Mouse (Mus musculus) lung, adult 18-20 months (tissue): ENCODE measurements at regions not wholly inside any gene's neighbourhood (a gene's known extent, or its start where the extent isn't known, plus 50 kb on each side); places are given as distances from the start of the nearest gene placed in this dataset.
A peak's percentile ranks its signal among the peaks of the same experiment; 100 is the strongest.

ENCODE experiments used
- DNase-seq, 2 experiments: peaks; one replicate each; pipeline ENCODE4 v3.0.0; 2022; ENCODE audit warnings: mixed read lengths in 2 of 2

- no peak for DNase-seq
Observed at GRCm38 (mm10) chr7:94798101-94798500, 1372.9 kb upstream of the Tenm4 start.

DNA sequence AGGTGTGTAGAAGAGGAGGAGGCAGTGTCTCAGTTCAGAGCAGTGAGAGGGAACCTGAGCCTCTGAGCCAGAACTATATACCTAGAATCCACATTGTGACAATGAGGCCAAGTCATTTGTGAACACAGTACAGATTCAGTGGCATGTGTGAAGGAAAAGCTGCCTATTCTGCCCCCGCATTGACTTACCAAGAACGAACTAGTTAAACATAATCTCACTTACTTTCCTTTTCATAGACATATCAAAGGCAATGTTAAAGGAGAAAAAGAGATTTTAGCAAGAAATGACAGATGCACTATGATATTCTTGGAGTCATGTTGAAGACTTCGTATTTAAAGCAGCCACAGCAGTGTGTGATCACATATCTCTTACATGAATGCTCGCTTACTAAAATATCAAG lies 1329.8 kb upstream of the Tenm4 start:
- DNase-seq = no peak

GRCm38 (mm10) chr7:94851360-94851759 lies 1319.7 kb upstream of the Tenm4 start:
- DNase-seq = peak in 1 of 2 experiments; percentile 0

DNA sequence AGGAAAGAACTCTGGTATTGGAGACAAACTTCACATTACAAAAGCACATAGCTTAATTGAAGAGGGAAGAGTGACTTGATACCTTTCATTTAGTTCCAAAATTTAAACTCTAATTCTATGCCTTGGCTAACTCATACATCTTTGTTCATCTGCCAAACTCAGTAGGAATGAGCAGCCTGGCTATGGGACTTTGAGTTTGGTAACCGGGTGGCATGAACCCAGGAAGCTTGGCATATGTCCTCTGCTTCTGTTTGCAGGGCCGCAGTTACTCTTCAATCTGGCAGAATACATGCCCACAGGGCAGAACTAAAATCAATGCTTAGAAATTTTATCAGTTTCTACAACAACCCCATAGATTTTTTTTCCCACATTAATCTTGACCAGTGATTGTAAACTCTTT lies 1314.4 kb upstream of the Tenm4 start:
- DNase-seq = no peak

DNA sequence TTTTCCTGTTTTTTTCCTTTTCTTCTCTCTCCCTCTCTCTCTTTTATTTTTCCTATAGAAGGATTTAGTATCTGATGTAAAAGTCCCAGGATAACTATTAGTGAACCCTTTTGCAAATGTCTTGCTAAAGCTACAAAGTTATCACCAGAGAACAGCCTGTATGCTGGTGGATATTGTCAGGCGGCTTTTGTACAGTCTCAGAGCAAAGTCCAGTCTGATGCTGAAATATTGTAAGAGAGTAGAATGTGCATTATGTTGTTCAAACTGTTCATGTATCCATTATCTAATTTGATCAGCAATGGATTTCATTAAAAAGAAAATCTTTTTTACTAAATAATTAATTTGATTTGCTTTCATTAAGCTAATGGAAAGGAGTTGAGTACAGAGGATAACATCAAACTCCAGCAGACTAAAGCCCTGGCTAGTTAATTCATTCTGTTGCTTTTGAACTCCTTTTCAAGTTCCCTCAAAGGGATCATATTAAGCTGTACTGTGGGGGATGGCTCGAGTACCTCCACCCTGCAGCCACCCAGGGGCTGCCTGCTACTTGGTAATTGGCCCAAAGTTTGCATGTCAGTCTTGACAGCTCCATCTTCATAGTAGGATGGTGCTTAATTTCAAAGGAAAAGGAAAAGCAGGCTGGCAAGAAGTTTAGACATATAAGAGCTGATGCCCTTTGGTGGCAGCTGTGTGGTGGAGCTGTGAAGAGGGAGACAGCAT lies 1280.2 kb upstream of the Tenm4 start:
- no peak for DNase-seq

- DNase-seq = no peak
Observed at GRCm38 (mm10) chr7:94898088-94898487, 1273.0 kb upstream of the Tenm4 start.

- DNase-seq = no peak
Observed at GRCm38 (mm10) chr7:94926547-94927123, 1244.4 kb upstream of the Tenm4 start.

DNA sequence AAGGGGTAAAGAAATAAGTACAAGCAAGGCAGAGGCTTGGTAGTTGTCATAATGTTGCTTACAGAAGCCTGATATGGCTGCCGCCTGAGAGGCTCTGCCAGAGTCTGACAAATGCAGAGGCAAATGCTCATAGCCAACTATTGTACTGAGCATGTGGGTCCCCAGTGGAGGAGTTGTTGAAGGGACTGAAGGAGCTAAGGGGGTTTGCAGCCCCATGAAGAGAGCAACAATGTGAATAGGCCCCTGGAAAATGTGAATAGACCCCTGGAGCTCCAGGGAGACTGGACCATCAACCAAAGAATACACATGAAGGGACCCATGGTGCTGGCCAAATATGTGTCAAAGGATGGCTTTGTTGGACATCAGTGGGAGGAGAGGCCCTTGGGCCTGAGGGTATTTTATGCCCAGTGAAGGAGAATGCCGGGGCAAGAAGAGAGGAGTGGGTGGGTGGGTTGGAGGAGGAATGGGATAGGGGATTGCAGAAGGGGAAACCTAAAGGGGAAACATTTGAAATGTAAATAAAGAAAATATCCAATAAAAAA lies 1207.2 kb upstream of the Tenm4 start:
- no peak for DNase-seq

DNA sequence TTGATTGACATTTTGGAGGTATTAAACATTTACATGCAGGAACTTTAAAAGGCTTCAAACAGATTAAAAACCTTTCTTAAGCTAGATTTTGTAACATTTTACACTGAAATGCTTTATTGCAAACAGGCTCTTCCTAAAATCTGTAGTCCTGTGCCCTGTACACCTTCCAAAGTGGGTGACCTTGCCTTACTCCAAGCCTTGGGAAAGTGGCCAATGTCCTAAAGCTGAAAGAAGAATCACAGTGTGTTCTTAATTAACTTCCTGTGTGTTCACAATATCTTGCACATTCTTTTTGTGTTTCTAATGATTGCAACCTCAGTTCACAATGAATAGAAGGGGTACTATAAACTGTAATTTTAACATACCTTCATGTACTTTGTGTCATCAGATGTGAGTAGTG lies 1203.4 kb upstream of the Tenm4 start:
- no peak for DNase-seq

DNA sequence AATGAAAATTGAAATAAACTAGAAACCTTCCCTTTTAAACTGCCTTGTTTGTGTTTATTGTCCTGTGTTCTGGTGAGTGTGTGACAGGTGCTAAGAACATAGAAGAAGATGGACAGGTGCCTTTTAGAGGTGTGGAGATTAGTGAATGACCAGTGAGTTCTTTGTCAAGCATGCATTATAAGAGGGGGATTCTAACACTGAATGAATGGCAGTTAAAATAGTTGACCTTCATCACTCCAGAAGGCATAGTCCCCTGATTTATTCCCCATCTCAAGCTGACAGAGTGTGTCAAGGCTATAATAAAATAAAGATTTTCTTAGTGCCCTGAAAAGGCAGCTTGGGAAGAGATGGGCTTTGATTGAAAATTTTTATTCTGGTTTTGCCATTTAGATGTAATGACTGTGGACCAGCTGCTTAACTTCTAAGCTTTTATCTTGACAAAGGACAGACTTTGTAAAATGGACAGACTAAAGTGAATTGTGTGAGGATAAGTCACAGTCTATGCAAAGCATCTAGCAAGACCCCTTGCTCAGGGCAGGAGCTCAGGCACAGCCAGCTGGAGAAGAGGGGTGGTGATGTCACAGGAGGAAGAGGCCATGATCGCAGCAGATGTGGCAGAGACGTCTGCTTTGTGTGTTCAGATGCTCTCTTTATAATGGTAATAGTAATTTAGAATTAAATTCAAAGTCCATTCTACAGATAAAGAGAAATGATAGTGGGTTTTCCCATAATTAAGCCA lies 1195.8 kb upstream of the Tenm4 start:
- no peak for DNase-seq

GRCm38 (mm10) chr7:94996258-94996657 lies 1174.8 kb upstream of the Tenm4 start:
- no peak for DNase-seq

- no peak for DNase-seq
Observed at GRCm38 (mm10) chr7:95004161-95004560, 1166.9 kb upstream of the Tenm4 start.

DNA sequence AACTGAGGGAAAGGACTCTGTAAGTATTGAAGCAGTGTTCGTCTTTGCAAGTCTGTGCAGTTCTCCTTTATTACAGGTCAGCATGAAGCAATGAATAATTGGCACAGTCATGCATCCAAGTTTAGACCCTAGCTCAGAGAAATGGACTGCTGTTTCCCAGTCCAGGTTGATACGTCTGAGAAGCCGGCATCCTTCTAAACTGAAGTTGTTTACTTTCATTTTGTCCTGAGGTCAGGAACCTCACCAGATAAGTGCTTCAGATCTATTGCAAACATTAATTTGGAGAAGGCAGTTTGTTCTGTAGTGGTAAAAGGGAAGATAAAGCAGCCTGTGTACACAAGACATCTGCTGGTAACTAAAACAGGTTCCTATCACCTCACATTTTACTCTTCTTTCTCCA lies 1165.6 kb upstream of the Tenm4 start:
- no peak for DNase-seq

DNA sequence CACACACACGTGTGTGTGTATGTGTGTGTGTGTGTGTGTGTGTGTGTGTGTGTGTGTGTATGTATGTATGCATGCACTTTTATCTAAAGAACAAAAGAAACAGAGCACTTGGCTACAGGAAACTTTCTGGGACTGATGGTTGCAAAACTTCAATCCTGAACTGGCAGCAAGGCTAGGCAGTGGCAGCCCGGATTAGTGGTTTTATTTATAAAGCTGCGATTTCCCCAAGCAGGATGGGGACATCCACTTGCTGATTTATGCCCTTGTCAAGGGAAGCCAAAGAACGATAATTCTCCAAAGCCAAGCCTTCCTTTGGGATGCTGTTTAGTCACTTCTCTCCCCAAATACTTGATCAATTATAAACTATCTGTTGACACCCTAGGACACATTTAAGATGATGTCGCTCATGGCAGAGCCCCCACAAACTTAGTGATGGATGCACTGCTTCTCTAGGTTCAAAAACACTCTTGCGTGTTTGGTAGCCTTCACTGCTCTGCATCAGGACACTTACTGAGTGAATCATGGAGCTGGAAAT lies 1162.1 kb upstream of the Tenm4 start:
- no peak for DNase-seq

- no peak for DNase-seq
Observed at GRCm38 (mm10) chr7:95020285-95020684, 1150.8 kb upstream of the Tenm4 start.

- DNase-seq = no peak
Observed at GRCm38 (mm10) chr7:95027915-95028810, 1142.9 kb upstream of the Tenm4 start.
